Mouse (Mus musculus): ENCODE data around the gene Epha10. TPM values are rescaled to one million over a fixed set of nuclear protein-coding genes. Genes with fewer than 3 reads are reported as not detected.
A peak's percentile ranks its signal among the peaks of the same experiment; 100 is the strongest.

Epha10 gene
- polyA plus RNA-seq, 1 experiment = 25.0 TPM

DNA sequence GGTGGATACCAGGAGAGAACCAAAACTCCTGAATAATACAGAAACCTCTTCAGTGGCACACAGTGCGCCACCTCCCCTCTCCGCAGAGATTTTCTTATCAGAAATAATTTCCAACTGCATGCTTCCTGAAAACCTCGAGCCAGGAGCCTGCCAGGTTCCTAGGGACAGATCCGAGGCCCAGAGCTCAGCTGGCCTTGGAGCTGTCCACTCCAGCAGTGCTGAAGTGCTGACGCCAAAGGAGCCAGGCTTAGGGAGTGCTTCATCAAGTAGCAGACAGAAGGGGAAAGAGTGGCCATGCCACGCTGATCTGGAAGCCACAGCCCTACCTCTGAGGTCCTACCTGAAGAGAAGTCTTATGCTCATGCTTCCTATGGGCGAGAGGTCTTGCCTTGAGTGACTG lies 20.3 kb upstream of the Epha10 start:
- TF ChIP-seq POLR2A (IDR thresholded peaks at IDR 0.05; ENCODE audit: borderline replicate concordance, extremely low read depth, insufficient read depth, insufficient read length, poor library complexity, severe bottlenecking) (no peak), CTCF (IDR thresholded peaks at IDR 0.05; ENCODE audit: borderline replicate concordance, extremely low read depth, insufficient read depth, insufficient read length) (no peak)
- peak; percentile 55 for DNase-seq (ENCODE audit: low read depth)

DNA sequence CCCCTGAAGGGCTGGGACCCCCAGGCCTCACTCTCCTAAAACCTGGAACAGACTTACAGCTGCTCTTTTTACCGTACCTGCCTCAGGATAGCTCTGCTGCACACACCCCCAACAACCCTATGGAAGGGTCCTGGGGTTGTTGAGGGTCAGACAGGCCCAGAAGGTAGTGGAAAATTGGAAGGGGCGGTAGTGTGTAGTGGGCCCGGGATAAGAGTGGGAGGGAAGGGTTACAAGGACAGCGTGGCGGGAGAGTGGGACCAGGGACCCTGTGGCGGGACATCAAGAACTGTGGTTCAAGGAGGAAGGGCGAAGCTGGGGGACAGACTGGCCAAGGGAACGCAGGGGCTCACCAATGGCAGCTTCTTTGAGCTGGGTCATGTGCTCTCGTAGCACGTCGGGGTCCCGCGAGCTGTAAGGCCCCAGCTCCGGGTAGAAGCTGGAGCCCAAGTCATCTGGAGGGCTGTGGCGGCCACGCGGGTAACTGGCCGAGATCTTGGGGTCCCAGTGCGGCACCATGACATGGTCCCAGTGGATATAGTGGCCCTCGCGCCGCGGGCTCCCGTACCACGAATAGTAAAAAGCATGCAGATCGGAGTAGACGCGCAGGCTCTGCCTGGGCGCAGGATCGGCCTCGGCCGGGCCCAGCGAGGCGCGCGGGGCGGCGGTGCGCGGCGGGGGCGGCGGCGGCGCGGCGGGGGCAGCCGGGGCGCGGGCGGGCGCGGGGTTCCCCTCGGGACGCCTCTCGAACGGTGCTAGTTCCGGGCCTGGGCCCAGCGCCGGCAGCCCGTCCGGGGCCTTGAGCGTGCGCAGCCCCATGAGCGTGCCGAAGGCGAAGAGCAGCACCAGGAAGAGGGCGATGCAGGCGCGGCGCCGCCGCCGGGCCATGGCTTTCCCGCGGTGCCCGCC lies 19.2 kb upstream of the Epha10 start, which contains the start of gene Maneal:
Gene Maneal (minus strand): TSS at position 889 of the 906 bp plus-strand sequence.
- DNase-seq (ENCODE audit: low read depth) = peak; percentile 62
- TF ChIP-seq CTCF (IDR thresholded peaks at IDR 0.05; ENCODE audit: borderline replicate concordance, extremely low read depth, insufficient read depth, insufficient read length) (no peak), POLR2A (IDR thresholded peaks at IDR 0.05; ENCODE audit: borderline replicate concordance, extremely low read depth, insufficient read depth, insufficient read length, poor library complexity, severe bottlenecking) (no peak)

DNA sequence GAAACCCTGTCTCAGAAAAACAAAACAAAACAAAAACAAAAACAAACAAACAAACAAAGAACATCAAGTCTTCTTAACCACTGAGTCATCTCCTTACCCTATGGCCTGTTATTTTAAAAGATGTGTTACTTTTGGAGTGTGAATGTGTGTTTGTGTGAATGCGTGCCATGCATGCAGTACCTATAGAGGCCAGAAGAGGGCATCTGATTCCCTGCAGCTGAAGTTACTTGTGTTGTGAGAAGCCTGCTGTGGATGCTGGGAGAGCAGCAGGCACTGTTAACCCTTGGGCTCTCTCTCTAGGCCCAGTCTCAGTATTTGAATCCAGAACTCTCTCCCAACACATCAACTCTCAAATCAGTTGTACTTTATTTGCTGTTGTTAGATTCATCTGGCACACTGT lies 8.0 kb upstream of the Epha10 start:
- peak; percentile 41; the same call in 1 of the 2 replicates for TF ChIP-seq CTCF (IDR thresholded peaks at IDR 0.05; ENCODE audit: borderline replicate concordance, extremely low read depth, insufficient read depth, insufficient read length)
- no peak for TF ChIP-seq POLR2A (IDR thresholded peaks at IDR 0.05; ENCODE audit: borderline replicate concordance, extremely low read depth, insufficient read depth, insufficient read length, poor library complexity, severe bottlenecking)
- DNase-seq (ENCODE audit: low read depth) = no peak

DNA sequence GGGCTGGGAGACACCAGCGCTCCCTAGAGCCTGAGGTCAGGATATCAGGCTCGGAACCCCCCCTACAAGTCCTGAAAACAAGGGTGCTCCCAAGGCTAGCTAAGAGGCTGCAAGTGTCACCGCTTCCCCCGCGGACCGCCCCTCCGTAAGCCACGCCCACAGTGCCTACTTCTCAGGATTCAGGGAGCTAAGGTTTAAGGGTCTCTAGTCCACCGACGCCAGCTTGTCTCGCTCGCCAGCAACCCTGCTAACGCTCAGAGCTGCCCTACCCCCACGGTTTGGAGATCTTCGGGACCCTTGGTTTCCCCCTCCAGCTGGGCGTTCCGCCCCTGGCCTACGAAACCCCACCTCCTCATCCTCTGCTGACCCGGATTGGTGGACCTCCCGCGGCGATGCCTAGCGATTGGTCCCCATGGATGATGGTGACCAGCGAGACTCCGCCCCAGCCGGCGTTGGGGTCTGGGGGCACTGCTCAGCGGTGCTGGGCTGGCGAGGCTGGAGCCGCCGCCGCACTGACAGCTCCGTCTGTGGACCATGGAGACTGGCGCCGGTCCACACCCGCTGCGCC lies 726 bp downstream of the Epha10 start:
- TF ChIP-seq POLR2A (IDR thresholded peaks at IDR 0.05; ENCODE audit: borderline replicate concordance, extremely low read depth, insufficient read depth, insufficient read length, poor library complexity, severe bottlenecking) (peak; percentile 68; the same call in 1 of the 2 replicates), CTCF (IDR thresholded peaks at IDR 0.05; ENCODE audit: borderline replicate concordance, extremely low read depth, insufficient read depth, insufficient read length) (no peak)
- DNase-seq (ENCODE audit: low read depth) = peak; percentile 96

DNA sequence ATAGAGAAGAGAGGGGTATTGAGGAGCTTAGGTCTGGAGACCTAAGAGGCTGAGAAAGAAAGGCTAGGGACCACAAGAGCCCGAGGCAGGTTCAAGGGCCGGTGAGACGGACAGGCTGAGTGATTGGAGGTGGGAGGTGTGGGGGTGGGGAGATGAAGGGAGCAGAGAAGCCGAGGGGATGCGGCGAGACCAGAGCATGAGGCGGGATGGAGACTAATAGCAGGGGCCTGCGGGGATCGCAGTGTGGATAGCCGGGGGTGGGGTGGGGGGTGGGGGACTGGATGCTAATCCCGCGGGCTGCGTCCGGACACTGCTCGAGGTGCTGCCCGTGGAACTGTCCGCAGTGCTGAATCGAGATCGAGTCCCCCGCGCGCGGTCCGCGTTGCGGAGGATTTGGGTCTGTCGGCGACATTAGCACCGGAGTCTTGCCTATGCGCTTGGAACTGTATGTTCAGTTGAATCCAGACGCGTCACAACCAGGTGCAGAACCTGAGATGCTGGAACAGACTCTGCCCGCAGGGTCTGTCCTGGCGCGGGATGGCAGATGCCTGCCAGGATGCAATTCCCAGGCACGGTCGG lies 1.5 kb downstream of the Epha10 start:
- DNase-seq (ENCODE audit: low read depth) = no peak
- TF ChIP-seq POLR2A (IDR thresholded peaks at IDR 0.05; ENCODE audit: borderline replicate concordance, extremely low read depth, insufficient read depth, insufficient read length, poor library complexity, severe bottlenecking) = no peak
- no peak for TF ChIP-seq CTCF (IDR thresholded peaks at IDR 0.05; ENCODE audit: borderline replicate concordance, extremely low read depth, insufficient read depth, insufficient read length)

DNA sequence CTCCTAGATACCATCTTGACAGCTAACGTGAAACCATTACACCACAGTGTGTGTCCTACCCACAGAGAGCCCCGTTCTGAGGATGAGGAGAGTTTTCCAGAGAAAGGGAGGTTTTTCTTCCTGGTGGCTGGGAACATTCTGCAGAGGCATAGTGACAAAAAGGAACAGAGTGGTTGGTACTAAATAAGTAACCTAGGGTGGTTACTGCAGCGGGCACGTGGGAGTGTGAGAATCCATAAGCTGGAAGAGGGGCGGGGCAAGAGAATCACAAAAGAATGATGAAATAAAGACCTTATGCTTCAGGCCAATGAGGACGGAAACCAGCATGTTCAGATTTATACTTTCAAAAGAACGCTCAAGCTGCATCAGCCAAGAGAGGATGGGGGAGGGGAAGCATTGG lies 8.0 kb downstream of the Epha10 start:
- TF ChIP-seq POLR2A (IDR thresholded peaks at IDR 0.05; ENCODE audit: borderline replicate concordance, extremely low read depth, insufficient read depth, insufficient read length, poor library complexity, severe bottlenecking) (no peak), CTCF (IDR thresholded peaks at IDR 0.05; ENCODE audit: borderline replicate concordance, extremely low read depth, insufficient read depth, insufficient read length) (no peak)
- DNase-seq (ENCODE audit: low read depth) = no peak

DNA sequence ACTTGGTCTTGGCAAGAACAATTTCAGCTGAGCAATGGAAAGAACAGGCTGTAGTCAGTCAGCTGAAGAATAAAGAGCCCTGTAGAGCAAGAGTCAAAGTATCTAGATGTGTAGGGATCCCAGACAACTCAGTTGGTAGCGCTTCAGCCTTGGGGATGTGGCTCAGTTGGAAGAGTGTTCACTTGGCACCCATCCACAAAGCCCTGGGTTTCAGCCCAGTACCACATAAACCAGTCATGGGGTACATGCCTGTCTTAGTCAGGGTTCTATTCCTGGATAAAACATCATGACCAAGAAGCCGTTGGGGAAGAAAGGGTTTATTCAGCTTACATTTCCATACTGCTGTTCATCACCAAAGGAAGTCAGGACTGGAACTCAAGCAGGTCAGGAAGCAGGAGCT lies 9.2 kb downstream of the Epha10 start:
- no peak for DNase-seq (ENCODE audit: low read depth)
- TF ChIP-seq POLR2A (IDR thresholded peaks at IDR 0.05; ENCODE audit: borderline replicate concordance, extremely low read depth, insufficient read depth, insufficient read length, poor library complexity, severe bottlenecking) (no peak), CTCF (IDR thresholded peaks at IDR 0.05; ENCODE audit: borderline replicate concordance, extremely low read depth, insufficient read depth, insufficient read length) (no peak)

DNA sequence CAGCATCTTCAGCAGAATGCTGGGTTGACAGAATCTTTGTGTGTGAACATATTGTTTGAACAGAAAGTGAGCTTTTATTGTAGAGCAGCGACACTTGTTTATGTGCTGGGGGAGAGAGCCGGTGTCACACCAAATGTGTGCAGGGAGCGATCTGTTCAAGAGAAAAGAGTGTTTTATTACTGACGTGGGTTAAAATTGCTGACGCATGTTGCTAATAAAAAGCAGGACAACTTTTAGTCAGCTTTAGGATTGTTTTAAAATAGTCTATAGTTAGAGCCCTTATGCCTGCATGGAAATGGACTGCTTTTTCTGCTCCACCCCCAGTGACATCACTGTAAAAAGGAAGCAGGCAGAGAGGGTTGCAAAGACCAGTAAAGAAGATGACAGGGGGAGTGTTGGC lies 10.1 kb downstream of the Epha10 start:
- TF ChIP-seq POLR2A (IDR thresholded peaks at IDR 0.05; ENCODE audit: borderline replicate concordance, extremely low read depth, insufficient read depth, insufficient read length, poor library complexity, severe bottlenecking) = no peak
- no peak for TF ChIP-seq CTCF (IDR thresholded peaks at IDR 0.05; ENCODE audit: borderline replicate concordance, extremely low read depth, insufficient read depth, insufficient read length)
- no peak for DNase-seq (ENCODE audit: low read depth)

DNA sequence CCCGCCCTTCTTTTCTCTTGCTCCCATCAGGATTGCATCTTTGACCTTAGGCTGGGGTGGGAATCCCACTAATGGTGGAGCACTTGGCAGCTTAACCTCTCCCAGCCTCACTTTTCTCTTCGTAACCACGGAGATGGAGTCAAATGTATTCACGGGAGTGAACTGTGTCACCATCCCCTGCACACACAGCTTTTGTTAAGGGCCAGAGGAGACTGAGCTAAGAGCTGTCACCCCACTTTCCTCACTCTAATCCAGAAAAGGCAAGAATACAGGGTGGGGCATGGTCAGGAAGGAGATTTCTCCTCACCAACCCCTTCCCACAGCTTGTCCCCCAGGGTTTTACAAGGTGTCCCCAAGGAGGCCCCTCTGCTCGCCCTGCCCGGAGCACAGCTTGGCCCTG lies 13.1 kb downstream of the Epha10 start:
- TF ChIP-seq POLR2A (IDR thresholded peaks at IDR 0.05; ENCODE audit: borderline replicate concordance, extremely low read depth, insufficient read depth, insufficient read length, poor library complexity, severe bottlenecking) (no peak), CTCF (IDR thresholded peaks at IDR 0.05; ENCODE audit: borderline replicate concordance, extremely low read depth, insufficient read depth, insufficient read length) (no peak)

DNA sequence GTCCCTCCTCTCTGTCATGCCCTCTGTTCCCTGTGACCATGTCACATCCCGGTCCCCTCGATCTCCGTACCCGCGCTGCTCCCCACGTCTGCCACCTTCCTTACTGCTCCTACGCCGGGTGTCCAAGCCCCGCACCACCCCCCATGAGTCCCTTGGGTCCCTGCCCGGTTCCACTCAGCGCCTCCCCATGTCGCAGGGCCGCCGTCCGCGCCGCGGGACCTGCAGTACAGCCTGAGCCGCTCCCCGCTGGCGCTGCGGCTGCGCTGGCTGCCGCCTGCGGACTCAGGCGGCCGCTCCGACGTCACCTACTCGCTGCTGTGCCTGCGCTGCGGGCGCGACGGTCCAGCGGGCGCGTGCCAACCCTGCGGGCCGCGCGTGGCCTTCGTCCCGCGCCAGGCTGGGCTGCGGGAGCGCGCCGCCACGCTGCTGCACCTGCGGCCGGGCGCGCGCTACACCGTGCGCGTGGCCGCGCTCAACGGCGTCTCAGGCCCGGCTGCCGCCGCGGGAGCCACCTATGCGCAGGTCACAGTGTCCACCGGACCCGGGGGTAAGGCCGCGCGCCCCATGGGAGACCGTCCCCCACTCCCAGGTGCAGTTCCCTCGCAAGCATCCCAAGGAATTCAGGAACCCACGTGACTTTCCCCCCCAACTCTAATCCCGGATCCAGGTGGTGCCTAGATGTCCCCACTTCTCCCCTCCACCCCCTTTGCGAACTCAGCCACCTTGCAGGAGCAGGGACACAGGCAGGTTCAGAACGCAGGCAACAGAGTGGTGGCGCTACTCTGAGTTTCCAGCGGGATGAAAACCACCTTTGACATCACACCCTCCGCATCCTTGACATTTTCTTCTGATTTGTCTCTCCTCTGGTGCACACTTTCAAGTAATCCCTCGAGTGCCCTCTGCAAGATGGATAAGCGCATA lies 14.1 kb downstream of the Epha10 start:
- DNase-seq (ENCODE audit: low read depth) = peak; percentile 73
- no peak for TF ChIP-seq POLR2A (IDR thresholded peaks at IDR 0.05; ENCODE audit: borderline replicate concordance, extremely low read depth, insufficient read depth, insufficient read length, poor library complexity, severe bottlenecking)
- no peak for TF ChIP-seq CTCF (IDR thresholded peaks at IDR 0.05; ENCODE audit: borderline replicate concordance, extremely low read depth, insufficient read depth, insufficient read length)

More for the DNA sequence above, 13.1 kb downstream of the Epha10 start:
- DNase-seq (ENCODE audit: low read depth) = peak; percentile 19

Data from brain, embryonic 14.5 days (tissue).